Mouse (Mus musculus) forebrain, embryonic 16.5 days (tissue): ENCODE results near the gene Krtap1-4. TPM values are rescaled to one million over a fixed set of nuclear protein-coding genes. Genes with fewer than 3 reads are reported as not detected.

Source experiments
- ATAC-seq: fragments of 200-750 bp; cut with Nextera tagmentation; 2 replicates; pipeline ENCODE4 v1.8.0; 2017; ENCODE audit warnings: mild to moderate bottlenecking, moderate library complexity
- H3K27ac ChIP-seq: fragments of 300-500 bp; sonication (generic); 2 replicates; pipeline ENCODE4 v1.5.1; 2014; ENCODE audit warnings: low read length, control low read depth
- H3K27me3 ChIP-seq: fragments of 300-500 bp; sonication (generic); replicated peaks from 2 replicates; pipeline ENCODE4 v1.6.1; 2014; ENCODE audit warnings: low read length; ENCODE audit not compliant: control insufficient read depth, insufficient read depth
- H3K36me3 ChIP-seq: fragments of 300-500 bp; sonication (generic); 2 replicates; pipeline ENCODE4 v1.6.1; 2014; ENCODE audit not compliant: control insufficient read depth, insufficient read depth
- H3K4me1 ChIP-seq: fragments of 300-500 bp; sonication (generic); replicated peaks from 2 replicates; pipeline ENCODE4 v1.6.1; 2014; ENCODE audit warnings: low read length; ENCODE audit not compliant: control insufficient read depth, insufficient read depth
- H3K4me2 ChIP-seq: fragments of 300-500 bp; sonication (generic); 2 replicates; pipeline ENCODE4 v1.6.1; 2014; ENCODE audit warnings: mild to moderate bottlenecking, low read length, control low read depth
- H3K4me3 ChIP-seq: fragments of 300-500 bp; sonication (generic); replicated peaks from 2 replicates; pipeline ENCODE4 v1.5.1; 2014; ENCODE audit warnings: mild to moderate bottlenecking, low read length, control low read depth
- H3K9ac ChIP-seq: fragments of 300-500 bp; sonication (generic); replicated peaks from 2 replicates; pipeline ENCODE4 v1.6.1; 2014; ENCODE audit warnings: low read depth, low read length, control low read depth
- H3K9me3 ChIP-seq: fragments of 300-500 bp; sonication (generic); 2 replicates; pipeline ENCODE4 v1.6.1; 2016; ENCODE audit warnings: low read length; ENCODE audit not compliant: control insufficient read depth
- WGBS: fragments of 180-500 bp; shearing (Covaris S2); extraction: QIAGEN DNeasy Blood & Tissue Kit; methylation state at CpG from one replicate; pipeline ENCODE4 v1.1.7; 2014; 5-methylcytosine and 5-hydroxymethylcytosine counted together
- polyA plus RNA-seq: library from polyadenylated mRNA; unstranded; fragments of >200 nt; fragmentation: Nextera tagmentation; extraction: Ambion mirVana; gene quantifications from 2 replicates; pipeline ENCODE4 v1.2.1, GENCODE M21; 2015

Krtap1-4 gene
- polyA plus RNA-seq, 1 experiment from 2014 or later: not detected

DNA sequence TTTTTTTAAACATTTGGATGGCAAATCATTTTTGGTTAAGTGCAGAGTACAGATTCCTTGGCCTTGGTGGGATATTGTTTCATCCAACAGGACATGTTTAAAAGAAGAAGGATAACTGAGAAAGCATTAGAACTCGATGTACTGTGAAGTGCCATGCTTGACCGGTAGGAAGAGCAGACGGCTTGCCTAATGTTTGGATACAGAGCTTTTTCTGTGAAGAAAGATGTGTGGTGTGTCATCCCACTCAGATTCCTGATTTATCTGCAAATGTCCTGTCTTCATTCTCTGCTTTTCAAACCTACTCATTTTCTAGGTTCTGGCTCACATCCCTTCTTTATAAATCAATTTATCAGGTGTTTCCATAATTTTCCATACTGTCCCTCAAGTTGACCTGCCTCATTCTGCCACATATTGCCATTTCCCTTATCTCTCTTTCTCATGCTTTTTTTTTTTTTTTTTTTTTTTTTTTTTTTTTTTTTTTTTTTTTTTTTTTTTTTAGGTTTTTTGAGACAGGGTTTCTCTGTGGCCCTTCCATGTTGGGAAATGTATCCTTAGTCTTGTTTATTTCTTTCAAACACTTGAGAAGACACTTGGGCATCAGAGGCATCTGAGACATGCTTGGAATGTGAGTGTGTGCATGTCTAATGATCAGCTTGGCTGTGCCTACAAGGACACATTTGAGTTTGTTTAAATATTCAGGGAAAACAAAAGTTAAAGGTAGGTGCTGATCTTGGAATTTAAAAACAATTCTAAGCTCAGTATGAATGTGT, 25.3 kb downstream of the Krtap1-4 start:
- H3K27ac ChIP-seq: no peak overlapping the region
- no peak for ATAC-seq
- H3K4me3 ChIP-seq: no peak overlapping the region
- 91% methylated on average over 3 of the region's 3 CpGs for WGBS
- H3K4me2 ChIP-seq: no peak overlapping the region
- no peaks in the 10 kb centered on the region for H3K4me1 ChIP-seq
- no peaks in the 10 kb centered on the region for H3K9me3 ChIP-seq
- no peak overlapping the region for H3K9ac ChIP-seq
- H3K36me3 ChIP-seq: no peaks in the 10 kb centered on the region
- H3K27me3 ChIP-seq: no peaks in the 10 kb centered on the region

DNA sequence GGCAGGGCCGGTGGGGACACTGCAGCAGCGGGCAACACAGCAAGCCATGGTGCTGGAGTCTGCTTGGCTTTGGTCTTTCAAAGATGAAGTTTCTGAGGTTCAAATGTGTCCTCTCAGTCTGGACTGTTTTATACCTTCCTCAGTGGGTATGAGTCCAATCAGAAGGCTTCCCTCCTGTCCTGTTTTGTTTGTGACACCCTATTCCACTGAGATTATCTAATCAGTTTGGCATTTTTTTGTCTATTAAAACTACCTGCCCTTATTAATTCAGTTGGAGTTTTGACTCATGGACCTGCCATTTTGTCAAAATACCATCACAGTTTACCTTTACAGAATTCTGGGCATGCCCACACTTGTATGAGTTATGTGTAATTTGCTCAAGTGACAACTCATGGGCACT, 26.7 kb downstream of the Krtap1-4 start, which contains the start of gene Krtap3-2:
Gene Krtap3-2 (minus strand): TSS at position 101 of the 400 bp plus-strand sequence.
- Histone ChIP-seq H3K27ac (no peak within 1 kb of the TSS), H3K9me3 (no peaks in the 10 kb centered on the region), H3K4me1 (no peaks in the 10 kb centered on the region), H3K9ac (no peak within 1 kb of the TSS), H3K4me2 (no peak within 1 kb of the TSS), H3K4me3 (no peak within 1 kb of the TSS), H3K36me3 (no peaks in the 10 kb centered on the region), H3K27me3 (no peaks in the 10 kb centered on the region)
- ATAC-seq: no peak
- 67% methylated on average over 1 of the region's 2 CpGs for WGBS

DNA sequence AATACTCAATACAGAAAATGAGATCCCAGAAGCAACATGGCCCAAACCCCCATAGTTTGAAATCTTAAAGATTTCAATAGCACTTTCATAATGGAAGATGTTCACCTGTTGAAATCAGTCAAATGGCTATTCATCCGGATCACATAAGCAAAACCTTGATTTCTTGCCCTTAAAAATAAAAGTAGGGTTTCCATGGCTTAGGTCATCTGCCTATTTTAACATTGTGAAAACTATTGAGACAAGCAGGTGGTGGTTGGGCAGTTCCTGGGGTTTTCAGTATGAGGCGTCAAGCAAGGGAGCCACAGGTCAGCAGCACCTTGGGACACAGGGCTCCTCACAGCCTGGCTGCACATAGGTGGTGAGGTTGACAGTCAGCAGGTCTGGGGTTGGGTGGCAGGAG, 27.3 kb downstream of the Krtap1-4 start:
- Histone ChIP-seq H3K4me1 (no peaks in the 10 kb centered on the region), H3K36me3 (no peaks in the 10 kb centered on the region), H3K4me2 (no peak overlapping the region), H3K9ac (no peak overlapping the region), H3K27me3 (no peaks in the 10 kb centered on the region), H3K9me3 (no peaks in the 10 kb centered on the region), H3K27ac (no peak overlapping the region), H3K4me3 (no peak overlapping the region)
- WGBS: 85% methylated on average over 2 of the region's 2 CpGs
- no peak for ATAC-seq

DNA sequence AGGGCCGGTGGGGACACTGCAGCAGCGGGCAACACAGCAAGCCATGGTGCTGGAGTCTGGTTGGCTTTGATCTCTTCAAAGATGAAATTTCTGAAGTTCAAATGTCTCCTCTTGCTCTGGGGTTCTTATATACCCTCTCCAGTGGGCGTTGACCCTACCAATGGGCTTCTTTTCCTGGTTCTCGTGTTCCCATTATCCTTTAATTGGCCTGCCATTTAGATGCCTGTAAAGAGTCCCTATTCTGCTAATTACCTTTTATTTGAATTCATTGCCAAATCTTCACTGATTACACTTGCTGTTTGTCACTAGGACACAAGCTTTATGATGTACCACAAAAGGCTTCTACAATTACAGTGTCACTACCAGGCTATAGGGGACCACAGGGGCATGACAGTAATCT, 32.7 kb downstream of the Krtap1-4 start, which contains the start of gene Krtap3-3:
Gene Krtap3-3 (minus strand): TSS at position 101 of the 400 bp plus-strand sequence.
- Histone ChIP-seq H3K27ac (no peak within 1 kb of the TSS), H3K4me2 (no peak within 1 kb of the TSS), H3K9me3 (no peaks in the 10 kb centered on the region), H3K27me3 (no peaks in the 10 kb centered on the region), H3K36me3 (no peaks in the 10 kb centered on the region), H3K4me3 (no peak within 1 kb of the TSS), H3K4me1 (no peaks in the 10 kb centered on the region), H3K9ac (no peak within 1 kb of the TSS)
- 23% methylated on average over 4 of the region's 4 CpGs for WGBS
- no peak for ATAC-seq

DNA sequence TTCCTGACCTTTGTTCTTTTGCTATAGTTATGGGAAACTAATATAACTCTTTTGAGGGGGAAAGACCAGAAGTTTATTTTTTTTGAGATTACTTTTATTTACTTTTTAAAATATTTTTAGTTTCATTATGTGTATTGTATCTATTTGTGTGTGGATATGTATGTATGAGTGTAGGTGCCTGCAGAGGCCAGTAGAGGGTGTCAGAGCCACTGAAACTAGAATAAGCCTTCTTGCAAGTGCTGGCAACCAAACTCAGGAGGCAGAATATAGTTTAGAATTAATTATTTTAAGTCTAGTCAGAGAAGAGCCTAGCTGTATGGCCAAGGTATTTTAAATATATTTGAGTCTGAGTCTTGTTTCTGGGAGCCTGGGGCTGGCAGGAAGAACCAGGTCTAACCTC, 35.6 kb downstream of the Krtap1-4 start:
- H3K4me2 ChIP-seq: no peak overlapping the region
- H3K4me3 ChIP-seq: no peak overlapping the region
- H3K36me3 ChIP-seq: no peaks in the 10 kb centered on the region
- no peak overlapping the region for H3K9ac ChIP-seq
- no peak for ATAC-seq
- no peaks in the 10 kb centered on the region for H3K9me3 ChIP-seq
- H3K27ac ChIP-seq: no peak overlapping the region
- H3K4me1 ChIP-seq: no peaks in the 10 kb centered on the region
- no peaks in the 10 kb centered on the region for H3K27me3 ChIP-seq

DNA sequence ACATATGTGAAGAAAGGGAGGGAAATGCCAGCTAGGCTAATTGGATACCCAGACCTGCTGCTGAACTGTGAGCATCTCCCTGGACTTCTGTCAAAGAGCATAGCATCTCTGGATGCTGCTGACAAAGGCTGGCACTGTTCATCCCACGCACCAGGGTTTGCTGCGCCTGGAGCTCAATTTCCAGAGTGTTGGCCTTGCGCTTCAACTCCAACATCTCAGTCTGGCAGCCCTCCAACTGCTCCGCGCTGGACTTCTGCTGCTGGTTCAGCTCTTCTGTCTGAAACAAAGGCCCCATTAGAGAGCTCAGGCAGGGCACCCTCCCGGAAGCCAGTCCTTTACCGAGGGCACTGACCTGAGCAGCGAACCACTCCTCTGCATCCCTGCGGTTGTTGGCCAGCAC, 43.7 kb downstream of the Krtap1-4 start:
- WGBS: 30% methylated on average over 9 of the region's 9 CpGs
- H3K36me3 ChIP-seq: no peaks in the 10 kb centered on the region
- peaks cover 3% of the 10 kb centered on the region; the same call in 1 of the 2 replicates for H3K4me1 ChIP-seq
- no peaks in the 10 kb centered on the region for H3K27me3 ChIP-seq
- H3K4me3 ChIP-seq: no peak overlapping the region
- no peak for ATAC-seq
- 0 out of 2 replicates have a peak overlapping the region, but pooled peaks have one; percentile 4 for H3K4me2 ChIP-seq
- H3K9me3 ChIP-seq: no peaks in the 10 kb centered on the region
- H3K27ac ChIP-seq: no peak overlapping the region
- no peak overlapping the region for H3K9ac ChIP-seq

Other genes starting within 250 kb of the Krtap1-4 start
- 0.08 TPM in 1 of 2 replicates, not detected in the other for gene Krt26, start 245.7 kb downstream of the Krtap1-4 start, polyA plus RNA-seq
- gene Krt27, start 232.6 kb downstream of the Krtap1-4 start, polyA plus RNA-seq: not detected in 2 replicates
- gene Krt28, start 208.8 kb downstream of the Krtap1-4 start, polyA plus RNA-seq: not detected in 2 replicates
- 24.1 and 25.3 TPM in 2 replicates for gene Krt10, start 194.3 kb downstream of the Krtap1-4 start, polyA plus RNA-seq
- gene Krt12, start 161.4 kb downstream of the Krtap1-4 start, polyA plus RNA-seq: 0.18 and 0.24 TPM in 2 replicates
- gene Krt20, start 145.5 kb downstream of the Krtap1-4 start, polyA plus RNA-seq: not detected in 2 replicates
- gene Krt23, start 90.5 kb downstream of the Krtap1-4 start, polyA plus RNA-seq: 0.15 TPM in 1 of 2 replicates, not detected in the other
- not detected in 2 replicates for gene Krt39, start 62.3 kb downstream of the Krtap1-4 start, polyA plus RNA-seq
- not detected in 2 replicates for gene Krt40, start 40.5 kb downstream of the Krtap1-4 start, polyA plus RNA-seq
- not detected in 2 replicates for gene Krtap3-3, start 32.8 kb downstream of the Krtap1-4 start, polyA plus RNA-seq
- not detected in 2 replicates for gene Krtap3-2, start 26.8 kb downstream of the Krtap1-4 start, polyA plus RNA-seq
- not detected in 2 replicates for gene Gm11939, start 24.2 kb downstream of the Krtap1-4 start, polyA plus RNA-seq
- not detected in 2 replicates for gene Krtap3-1, start 17.0 kb downstream of the Krtap1-4 start, polyA plus RNA-seq
- gene Krtap1-5, start 2.6 kb downstream of the Krtap1-4 start, polyA plus RNA-seq: not detected in 2 replicates
- not detected in 2 replicates for gene Krtap1-3, start 7.7 kb upstream of the Krtap1-4 start, polyA plus RNA-seq
- gene Krtap9-3, start 14.5 kb upstream of the Krtap1-4 start, polyA plus RNA-seq: not detected in 2 replicates
- gene Gm11938, start 19.7 kb upstream of the Krtap1-4 start, polyA plus RNA-seq: not detected in 2 replicates
- not detected in 2 replicates for gene Gm11937, start 26.5 kb upstream of the Krtap1-4 start, polyA plus RNA-seq
- not detected in 2 replicates for gene Krtap2-4, start 31.2 kb upstream of the Krtap1-4 start, polyA plus RNA-seq
- gene Gm11562, start 36.8 kb upstream of the Krtap1-4 start, polyA plus RNA-seq: not detected in 2 replicates
- gene Krtap4-1, start 44.6 kb upstream of the Krtap1-4 start, polyA plus RNA-seq: not detected in 2 replicates
- not detected in 2 replicates for gene Krtap4-2, start 51.4 kb upstream of the Krtap1-4 start, polyA plus RNA-seq
- not detected in 2 replicates for gene Krtap4-7, start 60.4 kb upstream of the Krtap1-4 start, polyA plus RNA-seq
- not detected in 2 replicates for gene Gm11555, start 66.6 kb upstream of the Krtap1-4 start, polyA plus RNA-seq
- not detected in 2 replicates for gene Gm11563, start 75.3 kb upstream of the Krtap1-4 start, polyA plus RNA-seq
- gene Krtap4-6, start 82.3 kb upstream of the Krtap1-4 start, polyA plus RNA-seq: not detected in 2 replicates
- not detected in 2 replicates for gene Gm14190, start 107.1 kb upstream of the Krtap1-4 start, polyA plus RNA-seq
- not detected in 2 replicates for gene Gm14180, start 150.6 kb upstream of the Krtap1-4 start, polyA plus RNA-seq
- gene Gm11595, start 189.3 kb upstream of the Krtap1-4 start, polyA plus RNA-seq: not detected in 2 replicates
- not detected in 2 replicates for gene Krtap4-8, start 197.1 kb upstream of the Krtap1-4 start, polyA plus RNA-seq
- gene Krtap4-9, start 201.5 kb upstream of the Krtap1-4 start, polyA plus RNA-seq: not detected in 2 replicates
- gene Gm11596, start 209.8 kb upstream of the Krtap1-4 start, polyA plus RNA-seq: not detected in 2 replicates
- not detected in 2 replicates for gene Gm11569, start 215.3 kb upstream of the Krtap1-4 start, polyA plus RNA-seq
- gene Gm11554, start 220.8 kb upstream of the Krtap1-4 start, polyA plus RNA-seq: not detected in 2 replicates
- not detected in 2 replicates for gene Krtap4-13, start 226.2 kb upstream of the Krtap1-4 start, polyA plus RNA-seq
- gene Gm11564, start 232.0 kb upstream of the Krtap1-4 start, polyA plus RNA-seq: not detected in 2 replicates